Mouse (Mus musculus) stomach, embryonic 15.5 days (tissue): ENCODE results near the gene Dmc1. TPM values are rescaled to one million over a fixed set of nuclear protein-coding genes. Genes with fewer than 3 reads are reported as not detected.

Experiments used
- ATAC-seq: fragments of 200-750 bp; cut with Nextera tagmentation; 2 replicates; pipeline ENCODE4 v1.8.0; 2017; ENCODE audit warnings: low read depth, moderate number of reproducible peaks, moderate TSS enrichment; ENCODE audit not compliant: insufficient read depth, low FRiP score
- H3K27ac ChIP-seq: fragments of 300-500 bp; sonication (generic); 2 replicates; pipeline ENCODE4 v1.5.1; 2015; ENCODE audit warnings: mild to moderate bottlenecking, inconsistent platforms
- H3K27me3 ChIP-seq: fragments of 300-500 bp; sonication (generic); replicated peaks from 2 replicates; pipeline ENCODE4 v1.6.1; 2015; ENCODE audit warnings: inconsistent platforms
- H3K36me3 ChIP-seq: fragments of 300-500 bp; sonication (generic); 2 replicates; pipeline ENCODE4 v1.6.1; 2015; ENCODE audit warnings: inconsistent platforms
- H3K4me1 ChIP-seq: fragments of 300-500 bp; sonication (generic); 2 replicates; pipeline ENCODE4 v1.6.1; 2015; ENCODE audit warnings: inconsistent platforms
- H3K4me2 ChIP-seq: fragments of 300-500 bp; sonication (generic); 2 replicates; pipeline ENCODE4 v1.6.1; 2015; ENCODE audit warnings: mild to moderate bottlenecking, inconsistent platforms
- H3K4me3 ChIP-seq: fragments of 300-500 bp; sonication (generic); replicated peaks from 2 replicates; pipeline ENCODE4 v1.5.1; 2015; ENCODE audit warnings: inconsistent platforms
- H3K9ac ChIP-seq: fragments of 300-500 bp; sonication (generic); 2 replicates; pipeline ENCODE4 v1.6.1; 2015; ENCODE audit warnings: inconsistent platforms
- H3K9me3 ChIP-seq: fragments of 300-500 bp; sonication (generic); 2 replicates; pipeline ENCODE4 v1.6.1; 2016; ENCODE audit warnings: inconsistent platforms
- WGBS: fragments of 180-500 bp; shearing (Covaris S2); methylation state at CpG from one replicate; pipeline ENCODE4 v1.1.7; 2015; 5-methylcytosine and 5-hydroxymethylcytosine counted together
- polyA plus RNA-seq: library from polyadenylated mRNA; unstranded; fragments of >200 nt; fragmentation: Nextera tagmentation; extraction: Ambion mirVana; gene quantifications from 2 replicates; pipeline ENCODE4 v1.2.1, GENCODE M21; 2015

The Dmc1 gene
- 2.8 TPM in 2 replicates for polyA plus RNA-seq

DNA sequence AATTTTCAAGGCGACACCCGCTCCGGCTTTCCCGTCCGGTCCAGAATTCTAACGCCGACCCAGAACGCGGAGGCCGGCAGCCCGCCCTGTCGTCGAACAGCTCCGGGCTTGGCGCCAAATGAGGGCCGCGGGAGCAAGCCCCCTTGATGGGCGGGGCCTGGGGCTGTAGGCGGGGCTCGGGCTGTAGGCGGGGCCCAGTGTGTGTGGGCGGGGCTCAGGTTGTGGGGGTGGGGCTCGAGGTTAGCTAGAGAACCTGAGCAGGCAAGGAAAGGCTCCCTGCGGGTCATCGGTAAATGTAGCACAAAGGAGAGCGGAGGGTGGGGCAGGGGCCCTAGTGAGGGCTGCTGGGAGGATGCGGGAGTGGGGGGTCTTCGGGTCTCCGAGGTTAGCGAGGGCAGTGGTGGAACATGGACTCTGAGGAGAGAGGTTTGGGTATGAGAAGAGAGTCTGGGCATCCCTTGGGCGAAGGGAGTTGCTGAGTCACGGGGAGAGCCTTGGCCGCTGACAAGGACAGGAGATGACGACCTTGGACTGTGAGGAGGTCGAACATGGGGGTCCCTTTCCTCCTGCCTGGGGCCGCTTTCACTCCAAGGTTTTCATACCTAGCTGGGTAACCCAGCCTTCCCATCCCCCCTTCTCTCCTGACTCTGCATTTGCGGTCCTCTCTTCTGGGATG lies at the start of gene Dmc1:
TSS of gene Dmc1 (minus strand) at position 120 of the 676 bp plus-strand sequence.
- H3K9ac ChIP-seq = peak within 1 kb of the TSS; percentile 29; the same call in 1 of the 2 replicates
- 12% methylated on average over 37 of the region's 37 CpGs for WGBS

DNA sequence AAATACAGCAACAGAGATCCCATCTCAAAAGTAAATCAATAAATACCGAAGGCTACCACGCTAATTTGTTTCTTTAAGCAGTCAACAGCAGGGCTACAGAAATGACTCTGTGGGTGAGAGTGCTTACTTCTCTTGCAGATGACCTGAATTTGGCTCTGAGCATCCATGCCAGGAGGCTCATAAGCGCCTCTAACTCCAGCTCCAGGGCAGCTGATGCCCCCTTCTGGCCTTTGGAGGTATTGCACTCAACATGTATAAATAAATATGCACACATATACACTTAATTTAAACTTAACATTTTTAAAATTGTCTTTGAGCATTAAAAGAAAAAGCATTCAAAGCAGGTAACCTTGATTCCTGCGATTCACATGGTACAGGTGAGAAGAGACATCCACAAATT lies 46.6 kb upstream of the Dmc1 start:
- Histone ChIP-seq H3K36me3 (no peaks in the 10 kb centered on the region), H3K27ac (no peak overlapping the region)

More for the DNA sequence above, at the start of gene Dmc1:
- peak within 1 kb of the TSS; percentile 56 for H3K4me2 ChIP-seq
- no peak for ATAC-seq
- peak within 1 kb of the TSS; percentile 39 for H3K4me3 ChIP-seq
- no peak within 1 kb of the TSS for H3K27ac ChIP-seq
- no peaks in the 10 kb centered on the region for H3K36me3 ChIP-seq
- no peaks in the 10 kb centered on the region for H3K27me3 ChIP-seq
- H3K4me1 ChIP-seq = peaks cover 7% of the 10 kb centered on the region; the same call in 1 of the 2 replicates
- no peaks in the 10 kb centered on the region for H3K9me3 ChIP-seq

DNA sequence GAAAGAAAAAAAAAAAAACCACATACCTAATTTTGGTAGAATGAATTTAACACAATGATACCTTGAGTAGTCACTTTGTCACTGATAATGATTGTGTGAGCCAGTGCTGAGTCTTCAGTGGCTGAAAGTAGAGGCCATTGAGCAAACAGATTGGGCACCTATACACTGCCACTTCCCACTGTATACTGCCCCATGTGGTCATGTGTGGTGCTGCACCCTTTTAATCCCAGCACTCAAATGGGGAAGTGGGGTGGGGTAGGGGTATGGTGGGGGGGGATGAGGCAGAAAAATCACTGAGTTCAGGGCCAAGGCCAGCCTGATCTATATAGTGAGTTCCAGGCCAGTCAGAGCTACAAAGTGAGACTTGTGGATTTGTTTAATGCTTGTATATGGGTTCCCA lies 45.7 kb upstream of the Dmc1 start:
- no peaks in the 10 kb centered on the region for H3K9me3 ChIP-seq
- H3K4me3 ChIP-seq = no peak overlapping the region
- ATAC-seq = no peak
- H3K27ac ChIP-seq = no peak overlapping the region
- no peaks in the 10 kb centered on the region for H3K27me3 ChIP-seq
- no peak overlapping the region for H3K9ac ChIP-seq
- H3K4me1 ChIP-seq = no peaks in the 10 kb centered on the region
- H3K36me3 ChIP-seq = no peaks in the 10 kb centered on the region
- H3K4me2 ChIP-seq = no peak overlapping the region

More for the DNA sequence above, 46.6 kb upstream of the Dmc1 start:
- WGBS = 64% methylated on average over 4 of the region's 4 CpGs
- H3K4me3 ChIP-seq = no peak overlapping the region
- no peaks in the 10 kb centered on the region for H3K27me3 ChIP-seq
- no peaks in the 10 kb centered on the region for H3K4me1 ChIP-seq
- no peak for ATAC-seq
- H3K4me2 ChIP-seq = no peak overlapping the region
- no peak overlapping the region for H3K9ac ChIP-seq
- no peaks in the 10 kb centered on the region for H3K9me3 ChIP-seq

DNA sequence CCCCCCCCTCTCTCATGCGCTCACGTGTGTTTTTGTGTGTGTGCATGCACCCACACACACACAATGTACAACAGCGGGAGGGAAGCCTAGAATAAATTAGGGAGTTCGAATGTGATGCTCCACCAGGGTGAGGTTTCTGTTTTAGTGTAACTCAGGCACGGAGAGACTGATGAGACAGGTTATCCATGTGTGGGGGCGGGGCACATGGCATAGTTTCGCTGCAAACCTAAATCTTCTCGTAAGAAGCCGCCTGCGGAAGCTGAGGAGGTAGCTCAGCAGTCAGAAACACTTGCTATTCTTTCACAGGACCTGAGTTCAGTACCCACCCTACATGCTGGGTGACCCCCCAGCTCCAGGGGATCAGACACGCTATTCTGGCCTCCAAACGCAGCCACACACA lies 43.2 kb upstream of the Dmc1 start:
- no peak overlapping the region for H3K4me2 ChIP-seq
- 87% methylated on average over 12 of the region's 12 CpGs for WGBS
- ATAC-seq = no peak
- H3K9ac ChIP-seq = no peak overlapping the region
- H3K9me3 ChIP-seq = no peaks in the 10 kb centered on the region
- H3K27ac ChIP-seq = no peak overlapping the region
- H3K4me1 ChIP-seq = no peaks in the 10 kb centered on the region
- no peaks in the 10 kb centered on the region for H3K36me3 ChIP-seq
- H3K27me3 ChIP-seq = no peaks in the 10 kb centered on the region
- H3K4me3 ChIP-seq = no peak overlapping the region

DNA sequence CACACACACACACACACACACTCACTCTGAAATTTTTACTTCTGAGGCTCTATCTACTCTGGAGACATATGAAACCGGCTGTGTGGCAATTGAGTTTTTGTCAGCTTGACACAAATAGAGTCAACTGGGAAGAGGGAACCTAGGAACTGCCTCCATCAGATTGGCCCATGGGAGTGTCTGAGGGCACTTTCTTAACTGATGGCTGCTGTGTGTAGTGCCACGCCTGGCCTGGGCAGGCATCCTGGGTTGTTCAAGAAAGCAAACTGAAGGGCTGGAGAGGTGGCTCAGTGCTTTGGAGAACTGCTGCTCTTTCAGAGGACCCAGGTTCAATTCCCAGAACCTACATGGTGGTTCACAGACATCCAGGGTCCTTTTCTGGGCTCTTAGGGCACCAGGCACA lies 40.6 kb upstream of the Dmc1 start:
- ATAC-seq = no peak
- 80% methylated on average over 2 of the region's 2 CpGs for WGBS
- H3K9ac ChIP-seq = no peak overlapping the region
- no peaks in the 10 kb centered on the region for H3K9me3 ChIP-seq
- H3K4me3 ChIP-seq = no peak overlapping the region
- H3K4me2 ChIP-seq = no peak overlapping the region
- no peaks in the 10 kb centered on the region for H3K4me1 ChIP-seq
- no peaks in the 10 kb centered on the region for H3K36me3 ChIP-seq
- no peak overlapping the region for H3K27ac ChIP-seq
- H3K27me3 ChIP-seq = no peaks in the 10 kb centered on the region

DNA sequence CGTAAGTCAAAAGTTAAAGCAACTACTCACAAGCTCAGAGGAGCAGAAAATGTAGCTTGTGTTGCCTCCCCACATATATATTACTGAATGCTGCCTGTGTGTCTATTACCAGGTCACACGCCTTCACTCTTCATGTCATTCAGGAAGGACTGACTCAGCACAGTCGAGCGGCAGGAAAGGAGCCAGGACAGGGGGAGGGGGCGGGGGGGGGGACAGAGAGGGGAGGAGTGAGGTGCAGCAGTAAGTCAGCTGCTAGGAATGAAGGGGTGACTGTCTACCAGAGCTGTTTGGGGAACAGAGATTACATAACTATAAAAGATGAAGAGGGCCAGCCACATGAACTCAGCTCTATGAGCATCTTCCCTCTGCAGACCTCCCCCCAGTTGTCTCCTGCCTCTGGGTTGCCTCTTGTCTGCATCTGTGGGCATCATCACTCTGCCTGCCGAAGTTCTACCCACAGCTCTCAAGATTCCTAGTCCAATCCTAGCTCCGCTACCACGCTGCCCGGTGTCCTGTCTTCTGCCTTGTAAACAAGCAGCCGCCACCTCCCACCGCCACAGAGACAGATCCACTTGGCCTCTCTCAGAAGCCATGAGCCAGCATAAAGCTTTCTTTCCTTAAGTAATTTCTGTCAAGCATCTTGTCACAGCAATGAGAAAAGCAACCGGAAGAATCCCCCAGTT lies 36.4 kb upstream of the Dmc1 start:
- no peak for ATAC-seq
- H3K27me3 ChIP-seq = no peaks in the 10 kb centered on the region
- H3K36me3 ChIP-seq = no peaks in the 10 kb centered on the region
- WGBS = 56% methylated on average over 12 of the region's 12 CpGs
- H3K4me3 ChIP-seq = no peak overlapping the region
- no peaks in the 10 kb centered on the region for H3K4me1 ChIP-seq
- no peak overlapping the region for H3K4me2 ChIP-seq
- H3K9ac ChIP-seq = no peak overlapping the region
- H3K9me3 ChIP-seq = no peaks in the 10 kb centered on the region
- no peak overlapping the region for H3K27ac ChIP-seq

DNA sequence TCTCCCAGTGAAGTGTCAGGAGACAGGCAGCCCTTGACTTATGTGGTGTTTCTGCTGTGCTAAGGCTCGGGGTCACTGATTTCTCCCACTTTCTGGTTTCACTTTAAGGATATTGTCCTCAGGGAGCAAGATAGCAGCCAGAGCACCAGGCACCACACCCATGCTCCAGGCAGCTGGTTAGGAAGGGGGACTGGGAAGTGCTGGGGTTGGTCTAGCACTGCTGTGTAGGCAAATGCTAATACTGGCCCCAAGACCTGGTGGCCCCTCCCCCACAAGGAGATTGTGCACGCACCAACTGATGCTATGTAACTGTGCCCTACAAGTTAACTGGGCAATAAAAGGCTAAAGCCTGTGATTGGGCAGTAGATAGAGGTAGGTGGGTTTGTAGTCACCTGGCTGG lies 25.6 kb upstream of the Dmc1 start:
- 67% methylated on average over 2 of the region's 2 CpGs for WGBS
- Histone ChIP-seq H3K4me3 (no peak overlapping the region), H3K4me2 (no peak overlapping the region), H3K4me1 (no peaks in the 10 kb centered on the region), H3K27ac (no peak overlapping the region), H3K36me3 (no peaks in the 10 kb centered on the region), H3K27me3 (no peaks in the 10 kb centered on the region), H3K9me3 (no peaks in the 10 kb centered on the region), H3K9ac (no peak overlapping the region)
- no peak for ATAC-seq

DNA sequence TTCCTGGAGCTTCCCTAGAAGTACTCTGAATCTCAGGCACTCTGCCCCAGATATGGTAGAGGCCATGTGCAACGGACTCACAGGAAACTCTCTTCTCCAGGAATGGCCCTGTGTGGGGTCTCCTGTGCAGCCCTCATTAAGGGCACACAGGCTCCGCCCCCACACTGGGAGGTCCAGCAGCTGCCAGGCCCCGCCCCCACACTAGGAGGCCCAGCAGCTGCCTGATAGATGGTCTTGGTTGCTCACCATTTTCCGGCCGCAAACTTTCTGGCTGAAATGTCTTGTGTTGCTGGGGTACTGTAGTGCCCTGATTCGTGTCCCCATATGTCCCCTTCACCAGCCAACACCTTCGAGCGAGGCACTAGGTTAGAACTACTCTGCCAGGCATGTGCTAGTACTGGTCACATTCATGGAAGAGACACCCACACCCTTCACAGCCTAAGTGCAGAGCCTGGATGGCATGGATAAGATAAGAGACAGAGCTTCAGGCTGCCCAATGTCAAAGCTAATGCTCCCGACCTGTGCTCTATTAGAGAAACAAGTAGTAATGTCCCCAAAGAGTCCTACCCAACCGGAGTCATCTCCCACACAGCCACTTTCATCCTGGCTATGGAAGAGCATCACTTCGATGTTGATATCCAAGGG lies 15.0 kb upstream of the Dmc1 start:
- no peak overlapping the region for H3K4me3 ChIP-seq
- no peaks in the 10 kb centered on the region for H3K27me3 ChIP-seq
- no peak; the same call in 1 of the 2 replicates for ATAC-seq
- no peaks in the 10 kb centered on the region for H3K9me3 ChIP-seq
- no peaks in the 10 kb centered on the region for H3K4me1 ChIP-seq
- H3K27ac ChIP-seq = no peak overlapping the region
- no peak overlapping the region for H3K9ac ChIP-seq
- H3K4me2 ChIP-seq = no peak overlapping the region
- H3K36me3 ChIP-seq = no peaks in the 10 kb centered on the region
- 79% methylated on average over 11 of the region's 11 CpGs for WGBS

DNA sequence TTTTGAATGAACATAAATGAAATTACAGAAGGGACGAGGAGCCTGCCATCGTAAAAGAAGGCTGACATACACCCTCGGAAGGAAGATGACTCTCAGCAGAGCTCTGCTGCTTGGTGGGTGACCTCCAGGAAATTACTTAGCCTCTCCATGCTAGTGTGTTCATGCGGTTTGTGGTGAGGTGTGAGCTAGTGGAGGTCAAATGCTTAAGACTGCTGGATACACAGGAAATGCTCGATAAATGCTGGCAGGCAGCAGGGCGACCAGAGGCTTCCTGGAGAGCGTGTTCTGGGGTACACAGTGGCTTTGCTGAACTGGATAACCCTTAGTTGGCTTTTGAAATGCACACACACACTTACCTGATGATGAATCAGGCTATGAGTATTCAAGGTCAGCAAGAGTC lies 13.5 kb upstream of the Dmc1 start:
- H3K4me2 ChIP-seq = no peak overlapping the region
- H3K27ac ChIP-seq = no peak overlapping the region
- no peaks in the 10 kb centered on the region for H3K9me3 ChIP-seq
- 77% methylated on average over 7 of the region's 7 CpGs for WGBS
- no peak overlapping the region for H3K4me3 ChIP-seq
- H3K27me3 ChIP-seq = no peaks in the 10 kb centered on the region
- H3K4me1 ChIP-seq = no peaks in the 10 kb centered on the region
- no peak for ATAC-seq
- H3K9ac ChIP-seq = no peak overlapping the region
- no peaks in the 10 kb centered on the region for H3K36me3 ChIP-seq

DNA sequence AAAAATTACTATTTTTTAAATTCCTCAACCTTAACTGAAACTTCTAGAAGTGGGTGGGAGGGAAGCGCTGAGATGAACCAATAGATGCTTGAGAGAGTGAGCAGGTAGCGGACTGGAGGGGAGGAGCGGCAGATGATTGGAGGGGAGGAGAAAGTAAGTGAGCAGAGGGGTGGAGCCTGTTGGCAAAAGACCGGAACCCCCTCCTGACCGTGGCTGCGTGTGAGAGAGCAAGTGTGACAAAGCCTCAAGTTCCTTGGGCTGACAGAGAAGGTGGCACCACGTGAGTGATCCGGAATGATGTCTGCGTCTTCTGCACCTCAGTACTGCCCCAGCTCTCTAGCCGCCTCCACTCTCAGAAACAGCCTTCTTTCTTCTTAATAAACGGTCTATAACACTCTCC lies 12.2 kb upstream of the Dmc1 start:
- no peaks in the 10 kb centered on the region for H3K36me3 ChIP-seq

DNA sequence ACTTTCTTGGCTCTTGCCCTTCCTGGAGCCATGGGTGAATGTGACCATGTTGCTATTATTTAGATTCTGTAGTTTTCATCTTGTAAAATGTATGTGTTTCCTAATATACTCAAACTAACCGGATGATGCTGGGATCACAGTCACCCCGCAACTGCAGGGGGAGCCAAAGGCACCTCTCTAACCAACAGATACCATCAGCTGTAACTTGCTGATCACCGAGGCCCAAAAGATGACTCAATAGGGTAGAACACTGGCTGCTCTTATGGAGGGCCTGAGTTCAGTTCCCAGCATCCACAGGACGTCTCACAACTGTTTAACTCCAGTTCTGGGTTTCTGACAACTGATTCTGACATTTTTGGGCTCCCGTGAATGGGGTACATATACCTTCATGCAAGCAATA lies 11.8 kb upstream of the Dmc1 start:
- Histone ChIP-seq H3K27me3 (no peaks in the 10 kb centered on the region), H3K9me3 (no peaks in the 10 kb centered on the region), H3K36me3 (no peaks in the 10 kb centered on the region), H3K27ac (no peak overlapping the region), H3K9ac (no peak overlapping the region), H3K4me2 (no peak overlapping the region), H3K4me3 (no peak overlapping the region), H3K4me1 (no peaks in the 10 kb centered on the region)
- no peak for ATAC-seq
- WGBS = 85% methylated on average over 5 of the region's 5 CpGs

More for the DNA sequence above, 12.2 kb upstream of the Dmc1 start:
- H3K4me2 ChIP-seq = no peak overlapping the region
- no peak overlapping the region for H3K4me3 ChIP-seq
- H3K27ac ChIP-seq = no peak overlapping the region
- no peaks in the 10 kb centered on the region for H3K27me3 ChIP-seq
- ATAC-seq = no peak
- no peaks in the 10 kb centered on the region for H3K4me1 ChIP-seq
- no peaks in the 10 kb centered on the region for H3K9me3 ChIP-seq
- H3K9ac ChIP-seq = no peak overlapping the region
- 81% methylated on average over 11 of the region's 11 CpGs for WGBS

DNA sequence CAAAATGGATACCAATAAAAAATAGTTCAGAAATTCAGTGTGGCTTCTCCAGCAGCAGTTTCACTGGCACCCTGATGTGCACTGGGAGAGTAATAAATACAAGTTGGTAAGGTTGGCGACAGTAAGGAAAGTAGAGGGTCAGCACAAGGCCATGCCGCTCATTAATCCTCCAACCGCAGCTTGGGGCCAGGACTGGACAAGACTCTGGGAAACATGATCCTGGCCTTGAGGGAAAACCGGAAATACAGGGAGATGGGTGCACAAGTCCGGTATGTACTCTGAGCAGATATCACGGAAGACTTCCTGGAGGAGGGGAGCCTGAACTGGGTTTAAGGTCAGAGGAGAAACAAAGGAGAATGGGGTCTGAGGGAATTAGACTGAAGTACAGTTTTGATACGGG lies 10.6 kb upstream of the Dmc1 start:
- no peak overlapping the region for H3K27ac ChIP-seq
- WGBS = 62% methylated on average over 7 of the region's 7 CpGs
- no peaks in the 10 kb centered on the region for H3K36me3 ChIP-seq
- no peak for ATAC-seq
- no peaks in the 10 kb centered on the region for H3K4me1 ChIP-seq
- no peak overlapping the region for H3K4me3 ChIP-seq
- H3K27me3 ChIP-seq = no peaks in the 10 kb centered on the region
- no peaks in the 10 kb centered on the region for H3K9me3 ChIP-seq
- H3K9ac ChIP-seq = no peak overlapping the region
- no peak overlapping the region for H3K4me2 ChIP-seq
